Mouse (Mus musculus) limb, embryonic 15.5 days (tissue): Measurements from ENCODE around the gene Dolk. TPM values are rescaled to one million over a fixed set of nuclear protein-coding genes. Genes with fewer than 3 reads are reported as not detected.

Source experiments
- ATAC-seq: fragments of 200-750 bp; cut with Nextera tagmentation; 2 replicates; pipeline ENCODE4 v1.8.0; 2017; ENCODE audit warnings: low read depth, moderate TSS enrichment; ENCODE audit not compliant: insufficient number of reproducible peaks, low FRiP score, low TSS enrichment
- H3K27ac ChIP-seq: fragments of 300-500 bp; sonication (generic); 2 replicates; pipeline ENCODE4 v1.5.1; 2015; ENCODE audit warnings: moderate library complexity, mild to moderate bottlenecking, inconsistent platforms
- H3K27me3 ChIP-seq: fragments of 300-500 bp; sonication (generic); 2 replicates; pipeline ENCODE4 v1.6.1; 2015; ENCODE audit warnings: inconsistent platforms
- H3K36me3 ChIP-seq: fragments of 300-500 bp; sonication (generic); 2 replicates; pipeline ENCODE4 v1.6.1; 2015; ENCODE audit warnings: inconsistent platforms
- H3K4me1 ChIP-seq: fragments of 300-500 bp; sonication (generic); 2 replicates; pipeline ENCODE4 v1.6.1; 2015; ENCODE audit warnings: inconsistent platforms
- H3K4me2 ChIP-seq: fragments of 300-500 bp; sonication (generic); 2 replicates; pipeline ENCODE4 v1.6.1; 2015; ENCODE audit warnings: mild to moderate bottlenecking, inconsistent platforms
- H3K4me3 ChIP-seq: fragments of 300-500 bp; sonication (generic); 2 replicates; pipeline ENCODE4 v1.5.1; 2015; ENCODE audit warnings: mild to moderate bottlenecking, inconsistent platforms
- H3K9ac ChIP-seq: fragments of 300-500 bp; sonication (generic); 2 replicates; pipeline ENCODE4 v1.6.1; 2015; ENCODE audit warnings: inconsistent platforms
- H3K9me3 ChIP-seq: fragments of 300-500 bp; sonication (generic); 2 replicates; pipeline ENCODE4 v1.6.1; 2016; ENCODE audit warnings: inconsistent platforms
- WGBS: fragments of 180-500 bp; shearing (Covaris S2); methylation state at CpG from one replicate; pipeline ENCODE4 v1.1.7; 2015; 5-methylcytosine and 5-hydroxymethylcytosine counted together
- polyA plus RNA-seq: library from polyadenylated mRNA; unstranded; fragments of >200 nt; fragmentation: Nextera tagmentation; extraction: Ambion mirVana; gene quantifications from 2 replicates; pipeline ENCODE4 v1.2.1, GENCODE M21; 2015

The Dolk gene
- polyA plus RNA-seq, 1 experiment from 2014 or later = 31.5 TPM

GRCm38 (mm10) chr2:30244595-30245178, 41.4 kb downstream of the Dolk start:
- ATAC-seq = peak; percentile 64; the same call in 1 of the 2 replicates
- H3K4me3 ChIP-seq = no peak overlapping the region
- WGBS = 45% methylated on average over 7 of the region's 7 CpGs
- H3K36me3 ChIP-seq = peaks cover 76% of the 10 kb centered on the region
- H3K27me3 ChIP-seq = no peaks in the 10 kb centered on the region
- no peak overlapping the region for H3K9ac ChIP-seq
- no peak overlapping the region for H3K4me2 ChIP-seq
- no peaks in the 10 kb centered on the region for H3K9me3 ChIP-seq
- peak overlapping the region; percentile 70 for H3K27ac ChIP-seq
- peaks cover 39% of the 10 kb centered on the region for H3K4me1 ChIP-seq

- Histone ChIP-seq H3K36me3 (peaks cover 63% of the 10 kb centered on the region), H3K4me1 (peaks cover 50% of the 10 kb centered on the region), H3K27me3 (no peaks in the 10 kb centered on the region), H3K9me3 (no peaks in the 10 kb centered on the region), H3K4me2 (no peak overlapping the region), H3K27ac (no peak overlapping the region; the same call in 1 of the 2 replicates), H3K9ac (no peak overlapping the region), H3K4me3 (no peak overlapping the region)
- no peak for ATAC-seq
- WGBS = 86% methylated on average over 4 of the region's 4 CpGs
Measured at GRCm38 (mm10) chr2:30243391-30243790, 42.7 kb downstream of the Dolk start.

GRCm38 (mm10) chr2:30242509-30242908, 43.6 kb downstream of the Dolk start:
- no peak overlapping the region for H3K4me3 ChIP-seq
- H3K4me1 ChIP-seq = peaks cover 51% of the 10 kb centered on the region
- 49% methylated on average over 4 of the region's 4 CpGs for WGBS
- no peak for ATAC-seq
- H3K27ac ChIP-seq = no peak overlapping the region
- no peak overlapping the region for H3K9ac ChIP-seq
- H3K27me3 ChIP-seq = no peaks in the 10 kb centered on the region
- H3K9me3 ChIP-seq = no peaks in the 10 kb centered on the region
- no peak overlapping the region for H3K4me2 ChIP-seq
- H3K36me3 ChIP-seq = peaks cover 57% of the 10 kb centered on the region

- peak within 1 kb of the TSS; percentile 76; the same call in 1 of the 2 replicates for H3K4me2 ChIP-seq
- H3K9ac ChIP-seq = peak within 1 kb of the TSS; percentile 17; the same call in 1 of the 2 replicates
- H3K4me3 ChIP-seq = no peak within 1 kb of the TSS
- H3K9me3 ChIP-seq = no peaks in the 10 kb centered on the region
- no peak for ATAC-seq
- no peaks in the 10 kb centered on the region for H3K27me3 ChIP-seq
- peaks cover 47% of the 10 kb centered on the region for H3K36me3 ChIP-seq
- peaks cover 53% of the 10 kb centered on the region for H3K4me1 ChIP-seq
- WGBS = 83% methylated on average over 2 of the region's 2 CpGs
- peak within 1 kb of the TSS; percentile 57; the same call in 1 of the 2 replicates for H3K27ac ChIP-seq
Measured at GRCm38 (mm10) chr2:30240267-30240666, 45.9 kb downstream of the Dolk start, which contains the start of gene Gm28035. TSS of gene Gm28035 (plus strand) at chr2:30240567.

- H3K9ac ChIP-seq = no peak overlapping the region
- WGBS = 70% methylated on average over 4 of the region's 4 CpGs
- no peak for ATAC-seq
- H3K27me3 ChIP-seq = no peaks in the 10 kb centered on the region
- H3K9me3 ChIP-seq = no peaks in the 10 kb centered on the region
- H3K27ac ChIP-seq = 0 out of 2 replicates have a peak overlapping the region, but pooled peaks have one; percentile 2
- H3K4me3 ChIP-seq = no peak overlapping the region
- peaks cover 46% of the 10 kb centered on the region for H3K36me3 ChIP-seq
- peaks cover 49% of the 10 kb centered on the region for H3K4me1 ChIP-seq
- H3K4me2 ChIP-seq = no peak overlapping the region
Measured at GRCm38 (mm10) chr2:30239777-30240176, 46.4 kb downstream of the Dolk start.

- H3K27me3 ChIP-seq = no peaks in the 10 kb centered on the region
- peak overlapping the region; percentile 57; the same call in 1 of the 2 replicates for H3K27ac ChIP-seq
- H3K9me3 ChIP-seq = no peaks in the 10 kb centered on the region
- peaks cover 38% of the 10 kb centered on the region for H3K36me3 ChIP-seq
- peak overlapping the region; percentile 76 for H3K4me2 ChIP-seq
- 71% methylated on average over 3 of the region's 3 CpGs for WGBS
- peak overlapping the region; percentile 83 for H3K9ac ChIP-seq
- H3K4me3 ChIP-seq = peak overlapping the region; percentile 89
- H3K4me1 ChIP-seq = peaks cover 42% of the 10 kb centered on the region
- no peak for ATAC-seq
Measured at GRCm38 (mm10) chr2:30238906-30239465, 47.1 kb downstream of the Dolk start.

- Histone ChIP-seq H3K4me3 (peak overlapping the region; percentile 89), H3K9me3 (no peaks in the 10 kb centered on the region), H3K27ac (peak overlapping the region; percentile 94), H3K27me3 (no peaks in the 10 kb centered on the region), H3K36me3 (peaks cover 28% of the 10 kb centered on the region), H3K4me1 (peaks cover 34% of the 10 kb centered on the region), H3K4me2 (peak overlapping the region; percentile 76), H3K9ac (peak overlapping the region; percentile 83)
- under 1% methylated on average over 37 of the region's 42 CpGs for WGBS
- peak; percentile 87 for ATAC-seq
Measured at GRCm38 (mm10) chr2:30237881-30238280, 48.3 kb downstream of the Dolk start.

GRCm38 (mm10) chr2:30237199-30237880, 48.8 kb downstream of the Dolk start, which contains the start of gene Lrrc8a:
TSS of gene Lrrc8a (plus strand) at chr2:30237715.
- Histone ChIP-seq H3K27me3 (no peaks in the 10 kb centered on the region), H3K4me1 (peaks cover 30% of the 10 kb centered on the region), H3K36me3 (peaks cover 23% of the 10 kb centered on the region), H3K4me3 (peak within 1 kb of the TSS; percentile 89), H3K9me3 (no peaks in the 10 kb centered on the region), H3K27ac (peak within 1 kb of the TSS; percentile 94), H3K4me2 (peak within 1 kb of the TSS; percentile 77), H3K9ac (peak within 1 kb of the TSS; percentile 83)
- peak; percentile 97 for ATAC-seq
- WGBS = under 1% methylated on average over 64 of the region's 67 CpGs

GRCm38 (mm10) chr2:30236426-30237198, 49.5 kb downstream of the Dolk start:
- Histone ChIP-seq H3K4me3 (peak overlapping the region; percentile 89), H3K36me3 (peaks cover 17% of the 10 kb centered on the region), H3K4me2 (peak overlapping the region; percentile 77), H3K9ac (peak overlapping the region; percentile 83), H3K27ac (peak overlapping the region; percentile 94), H3K27me3 (no peaks in the 10 kb centered on the region), H3K9me3 (no peaks in the 10 kb centered on the region), H3K4me1 (peaks cover 27% of the 10 kb centered on the region)
- ATAC-seq = no peak
- WGBS = 2% methylated on average over 18 of the region's 18 CpGs

- no peaks in the 10 kb centered on the region for H3K9me3 ChIP-seq
- no peak for ATAC-seq
- peaks cover 6% of the 10 kb centered on the region for H3K36me3 ChIP-seq
- no peak overlapping the region for H3K9ac ChIP-seq
- peaks cover 26% of the 10 kb centered on the region for H3K4me1 ChIP-seq
- no peak overlapping the region for H3K27ac ChIP-seq
- H3K4me2 ChIP-seq = no peak overlapping the region
- H3K4me3 ChIP-seq = no peak overlapping the region
- no peaks in the 10 kb centered on the region for H3K27me3 ChIP-seq
- 66% methylated on average over 5 of the region's 5 CpGs for WGBS
Measured at GRCm38 (mm10) chr2:30235593-30235992, 50.5 kb downstream of the Dolk start.
